Mouse (Mus musculus) hindbrain, embryonic 14.5 days (tissue): ENCODE measurements around the gene Tctex1d4. TPM values are rescaled to one million over a fixed set of nuclear protein-coding genes. Genes with fewer than 3 reads are reported as not detected.
A peak's percentile ranks its signal among the peaks of the same experiment; 100 is the strongest.

Experiments
- ATAC-seq: fragments of 200-750 bp; cut with Nextera tagmentation; 2 replicates; pipeline ENCODE4 v1.8.0; 2017; ENCODE audit warnings: moderate number of reproducible peaks, mild to moderate bottlenecking, moderate TSS enrichment, moderate library complexity; ENCODE audit not compliant: low FRiP score
- DNase-seq: peaks from one replicate; pipeline ENCODE4 v3.0.0-alpha.2; 2015; ENCODE audit warnings: low spot score
- H3K27ac ChIP-seq: fragments of 300-500 bp; sonication (generic); 2 replicates; pipeline ENCODE4 v1.5.1; 2014; ENCODE audit warnings: mild to moderate bottlenecking, moderate library complexity
- H3K27me3 ChIP-seq: fragments of 300-500 bp; sonication (generic); 2 replicates; pipeline ENCODE4 v1.6.1; 2014; ENCODE audit warnings: mild to moderate bottlenecking, low read length, mixed read lengths; ENCODE audit not compliant: control insufficient read depth, insufficient read depth
- H3K36me3 ChIP-seq: fragments of 300-500 bp; sonication (generic); replicated peaks from 2 replicates; pipeline ENCODE4 v1.6.1; 2014; ENCODE audit not compliant: control insufficient read depth, insufficient read depth
- H3K4me1 ChIP-seq: fragments of 300-500 bp; sonication (generic); replicated peaks from 2 replicates; pipeline ENCODE4 v1.6.1; 2014; ENCODE audit warnings: antibody characterized with exemption, low read length, mixed read lengths; ENCODE audit not compliant: control insufficient read depth, insufficient read depth
- H3K4me2 ChIP-seq: fragments of 300-500 bp; sonication (generic); replicated peaks from 2 replicates; pipeline ENCODE4 v1.6.1; 2014; ENCODE audit warnings: mild to moderate bottlenecking, moderate library complexity
- H3K4me3 ChIP-seq: fragments of 300-500 bp; sonication (generic); replicated peaks from 2 replicates; pipeline ENCODE4 v1.5.1; 2014; ENCODE audit warnings: mild to moderate bottlenecking, low read length
- H3K9ac ChIP-seq: fragments of 300-500 bp; sonication (generic); 2 replicates; pipeline ENCODE4 v1.6.1; 2014
- H3K9me3 ChIP-seq: fragments of 300-500 bp; sonication (generic); 2 replicates; pipeline ENCODE4 v1.6.1; 2016; ENCODE audit warnings: low read length; ENCODE audit not compliant: control insufficient read depth
- WGBS: fragments of 180-500 bp; shearing (Covaris S2); extraction: QIAGEN DNeasy Blood & Tissue Kit; methylation state at CpG from one replicate; pipeline ENCODE4 v1.1.7; 2014; 5-methylcytosine and 5-hydroxymethylcytosine counted together
- polyA plus RNA-seq: library from polyadenylated mRNA; unstranded; fragments of >200 nt; fragmentation: Nextera tagmentation; extraction: Ambion mirVana; gene quantifications from 2 replicates; pipeline ENCODE4 v1.2.1, GENCODE M21; 2014

The Tctex1d4 gene
- polyA plus RNA-seq, 1 experiment from 2014 or later: 1.6 TPM

DNA sequence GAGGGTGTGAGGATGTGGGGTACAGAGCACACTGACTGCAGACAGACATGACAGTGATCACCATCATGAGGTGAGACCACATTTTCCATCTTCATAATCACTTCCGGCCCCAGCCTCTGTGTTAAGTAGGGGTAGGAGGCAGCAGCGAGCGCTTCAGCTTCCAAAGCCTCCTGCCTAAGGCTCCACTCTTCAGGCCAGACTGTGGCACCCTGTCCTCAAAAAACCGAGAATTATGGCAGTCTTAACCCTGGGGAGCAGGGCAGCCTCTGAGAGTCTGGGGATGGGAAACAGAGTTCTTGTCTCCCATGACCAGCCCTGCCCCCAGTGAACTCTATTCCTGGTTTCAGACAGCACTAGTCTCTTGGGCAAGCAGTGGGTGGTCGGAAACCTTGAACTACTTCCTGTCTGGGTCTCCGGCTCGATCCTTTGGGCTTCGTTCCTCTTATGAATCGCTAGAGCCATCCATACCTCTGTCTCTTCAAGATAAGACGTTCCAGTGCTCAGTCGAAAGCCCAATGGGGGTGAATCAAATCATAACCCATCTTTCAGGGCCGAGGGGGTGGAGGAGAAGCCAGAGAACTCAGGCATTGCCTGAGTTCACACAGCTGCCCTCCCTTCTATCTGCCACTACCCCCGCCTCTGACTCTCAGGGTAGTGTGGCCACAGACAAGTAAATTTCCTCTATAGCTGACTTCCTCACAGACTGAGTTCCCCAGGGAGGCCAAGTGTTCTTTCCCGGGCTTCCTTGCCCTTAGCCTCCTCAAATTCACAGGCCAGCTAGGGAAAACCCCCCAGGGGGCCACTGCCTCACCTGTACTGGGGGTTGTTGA lies 1.9 kb upstream of the Tctex1d4 start:
- peaks cover 24% of the 10 kb centered on the region for H3K4me1 ChIP-seq
- H3K27ac ChIP-seq: peak overlapping the region; percentile 73
- H3K36me3 ChIP-seq: peaks cover 22% of the 10 kb centered on the region
- ATAC-seq (no peak), DNase-seq (no peak)
- no peak overlapping the region for H3K4me3 ChIP-seq
- H3K4me2 ChIP-seq: peak overlapping the region; percentile 20; the same call in 1 of the 2 replicates
- WGBS: 71% methylated on average over 14 of the region's 14 CpGs
- no peaks in the 10 kb centered on the region for H3K27me3 ChIP-seq
- no peaks in the 10 kb centered on the region for H3K9me3 ChIP-seq
- H3K9ac ChIP-seq: peak overlapping the region; percentile 45

DNA sequence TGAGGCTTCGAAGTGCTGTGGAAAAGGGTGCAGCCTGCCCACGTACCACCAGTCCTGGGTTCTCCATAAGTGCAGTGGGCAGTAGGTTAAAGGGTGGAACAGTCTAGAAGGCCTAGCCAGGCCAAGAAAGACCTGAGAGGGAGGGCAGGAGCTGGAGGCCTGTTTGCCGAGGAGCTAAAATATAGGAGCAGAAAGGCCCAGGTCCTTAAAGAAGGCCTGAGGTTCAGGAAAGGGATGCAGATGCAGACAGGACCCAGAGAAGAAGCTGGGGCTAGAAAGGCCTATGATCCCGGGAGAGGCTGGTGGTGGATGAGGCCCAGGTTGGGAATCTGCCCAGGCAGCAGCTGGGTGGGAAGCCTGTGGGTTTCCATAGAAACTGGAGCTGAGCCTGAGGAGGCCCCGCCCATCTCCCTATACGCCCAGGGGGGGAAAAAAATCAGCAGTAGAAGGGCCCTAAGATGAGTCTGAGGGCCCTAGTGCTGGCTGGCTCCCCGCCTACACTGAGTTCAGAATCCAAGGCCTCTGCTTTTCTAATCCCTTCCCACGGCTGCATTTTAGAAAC lies 1.2 kb upstream of the Tctex1d4 start, which contains the start of gene Btbd19:
TSS of gene Btbd19 (minus strand) at position 378 of the 562 bp plus-strand sequence.
- H3K27me3 ChIP-seq: no peaks in the 10 kb centered on the region
- H3K36me3 ChIP-seq: peaks cover 29% of the 10 kb centered on the region
- peak; percentile 22 for ATAC-seq
- no peaks in the 10 kb centered on the region for H3K9me3 ChIP-seq
- H3K4me2 ChIP-seq: peak within 1 kb of the TSS; percentile 20; the same call in 1 of the 2 replicates
- WGBS: 28% methylated on average over 8 of the region's 8 CpGs
- peaks cover 19% of the 10 kb centered on the region for H3K4me1 ChIP-seq
- no peak within 1 kb of the TSS for H3K4me3 ChIP-seq
- DNase-seq: peak; percentile 66
- peak within 1 kb of the TSS; percentile 73 for H3K27ac ChIP-seq
- H3K9ac ChIP-seq: peak within 1 kb of the TSS; percentile 45

DNA sequence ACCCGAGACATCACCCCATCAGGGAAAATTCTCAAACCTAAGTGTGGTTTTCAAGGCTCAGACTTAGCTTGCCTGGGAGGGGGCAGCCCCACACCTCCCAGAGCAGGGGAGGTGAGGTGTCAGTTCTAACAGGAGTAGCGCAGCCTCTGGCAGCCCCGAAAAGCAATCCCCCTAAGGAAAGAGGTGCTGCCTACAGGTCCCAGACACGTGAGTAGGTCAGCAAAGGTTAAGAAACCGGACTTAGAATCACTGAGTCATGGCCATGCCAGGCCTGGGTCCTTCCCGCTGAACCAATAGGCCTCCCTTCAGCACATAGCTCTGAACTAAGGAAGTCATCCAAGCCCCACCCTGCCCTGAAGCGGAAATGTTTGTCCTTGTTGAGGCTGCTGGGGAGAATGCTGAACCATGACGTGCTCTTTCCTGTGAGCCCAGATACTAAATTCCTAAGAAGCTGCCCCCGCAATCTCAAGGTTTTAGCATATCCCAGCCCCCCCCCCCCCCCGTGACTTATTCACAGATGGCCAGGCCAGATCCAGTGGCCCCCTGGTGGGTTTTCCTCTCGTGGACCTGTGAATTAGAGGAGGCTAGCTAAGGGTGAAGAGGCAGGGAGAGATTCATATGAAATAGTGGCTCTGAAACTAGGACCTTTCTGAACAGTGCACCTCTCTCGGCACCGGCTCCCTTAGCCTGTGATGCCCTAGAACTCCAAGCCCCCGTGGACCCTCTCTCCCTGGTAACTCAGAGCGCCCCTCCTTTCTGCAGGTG lies 502 bp upstream of the Tctex1d4 start:
- H3K27ac ChIP-seq: peak overlapping the region; percentile 73
- no peaks in the 10 kb centered on the region for H3K27me3 ChIP-seq
- 47% methylated on average over 15 of the region's 15 CpGs for WGBS
- H3K36me3 ChIP-seq: peaks cover 36% of the 10 kb centered on the region
- no peaks in the 10 kb centered on the region for H3K9me3 ChIP-seq
- DNase-seq (no peak), ATAC-seq (no peak)
- no peak overlapping the region for H3K4me2 ChIP-seq
- peak overlapping the region; percentile 45 for H3K9ac ChIP-seq
- H3K4me3 ChIP-seq: no peak overlapping the region
- H3K4me1 ChIP-seq: peaks cover 17% of the 10 kb centered on the region

DNA sequence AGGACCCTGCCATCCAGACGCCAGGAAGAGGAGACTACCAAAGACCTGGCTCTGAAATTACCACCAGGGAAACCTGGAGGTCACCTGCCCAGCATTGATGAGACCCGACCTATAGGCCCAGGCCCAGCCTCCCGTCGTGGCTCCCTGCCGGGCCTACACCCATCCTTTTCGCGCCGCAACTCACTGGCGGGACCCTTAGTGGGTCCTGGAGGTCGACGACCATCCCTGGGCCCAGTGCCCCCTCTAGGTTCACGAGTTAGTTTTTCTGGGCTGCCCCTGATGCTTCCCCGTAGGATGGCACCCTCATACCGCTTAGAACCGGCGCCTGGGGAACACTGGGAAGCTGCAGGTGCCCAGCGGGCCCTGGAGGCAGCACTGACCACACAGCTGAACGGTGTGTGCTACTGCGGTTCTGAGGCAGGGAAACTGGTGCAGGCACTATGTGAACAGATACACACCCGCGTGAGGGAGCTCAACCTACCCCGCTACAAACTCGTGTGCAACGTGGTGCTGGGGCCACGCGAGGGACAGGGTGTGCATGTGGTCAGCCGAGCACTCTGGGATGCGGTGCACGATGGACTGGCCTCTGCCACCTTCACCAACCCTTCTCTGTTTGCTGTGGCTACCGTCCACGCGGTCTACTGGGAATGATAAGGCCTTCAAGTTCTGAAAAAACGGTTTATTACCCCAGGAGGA lies 1.5 kb downstream of the Tctex1d4 start:
- ATAC-seq: no peak
- 92% methylated on average over 33 of the region's 33 CpGs for WGBS
- DNase-seq: no peak

DNA sequence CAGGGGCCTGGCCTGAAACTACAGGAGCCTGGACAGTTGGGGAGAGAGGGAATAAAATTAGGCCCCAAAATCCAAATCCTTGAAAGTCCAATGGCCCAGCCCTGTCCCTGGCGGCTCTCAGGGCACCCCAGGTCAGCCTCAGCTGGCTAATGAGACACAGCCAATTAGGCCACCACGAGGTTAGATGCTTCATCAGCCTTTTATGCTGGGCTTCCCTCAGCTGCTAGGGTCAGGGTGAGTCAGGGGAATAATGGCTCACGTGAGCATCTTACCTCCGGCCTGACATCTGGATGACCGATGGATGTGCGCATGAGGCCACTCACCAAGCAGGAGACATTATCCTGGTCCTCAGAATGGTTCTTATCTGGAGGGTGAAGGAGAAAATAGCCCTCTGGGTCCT lies 4.2 kb downstream of the Tctex1d4 start:
- Histone ChIP-seq H3K27me3 (no peaks in the 10 kb centered on the region), H3K9me3 (no peaks in the 10 kb centered on the region), H3K9ac (no peak overlapping the region; the same call in 1 of the 2 replicates), H3K36me3 (peaks cover 37% of the 10 kb centered on the region), H3K4me2 (no peak overlapping the region), H3K4me3 (no peak overlapping the region), H3K4me1 (peaks cover 21% of the 10 kb centered on the region), H3K27ac (no peak overlapping the region)
- WGBS: 29% methylated on average over 6 of the region's 6 CpGs
- DNase-seq (no peak), ATAC-seq (no peak)

More for the DNA sequence above, 1.5 kb downstream of the Tctex1d4 start:
- no peak overlapping the region for H3K4me3 ChIP-seq
- no peak overlapping the region for H3K27ac ChIP-seq
- H3K4me2 ChIP-seq: no peak overlapping the region
- peaks cover 28% of the 10 kb centered on the region for H3K4me1 ChIP-seq
- no peak overlapping the region for H3K9ac ChIP-seq
- peaks cover 37% of the 10 kb centered on the region for H3K36me3 ChIP-seq
- H3K27me3 ChIP-seq: no peaks in the 10 kb centered on the region
- H3K9me3 ChIP-seq: no peaks in the 10 kb centered on the region

DNA sequence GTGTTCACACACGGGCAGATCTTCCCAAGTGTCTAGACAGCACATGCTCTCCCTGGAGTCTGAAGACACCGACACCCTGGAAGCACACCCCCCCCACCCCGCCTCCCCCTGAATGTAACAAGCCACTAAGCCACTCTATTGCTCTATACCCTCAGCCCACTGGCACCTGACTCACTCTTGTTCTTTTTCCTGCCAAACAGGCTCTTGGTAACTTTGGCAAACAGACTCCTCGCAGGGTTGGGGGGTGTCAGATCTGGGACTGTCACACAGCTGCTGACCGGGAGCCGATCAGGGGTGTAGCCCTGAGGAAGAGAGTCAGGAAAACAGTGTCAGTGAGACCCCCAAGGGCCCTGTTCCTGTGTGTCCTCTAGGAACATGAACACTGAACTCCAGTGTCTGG lies 4.6 kb downstream of the Tctex1d4 start:
- Histone ChIP-seq H3K36me3 (peaks cover 37% of the 10 kb centered on the region), H3K9me3 (no peaks in the 10 kb centered on the region), H3K4me1 (peaks cover 19% of the 10 kb centered on the region), H3K27ac (no peak overlapping the region), H3K4me3 (no peak overlapping the region), H3K9ac (no peak overlapping the region), H3K27me3 (no peaks in the 10 kb centered on the region), H3K4me2 (peak overlapping the region; percentile 85; the same call in 1 of the 2 replicates)
- WGBS: 49% methylated on average over 6 of the region's 6 CpGs
- ATAC-seq (no peak), DNase-seq (no peak)

DNA sequence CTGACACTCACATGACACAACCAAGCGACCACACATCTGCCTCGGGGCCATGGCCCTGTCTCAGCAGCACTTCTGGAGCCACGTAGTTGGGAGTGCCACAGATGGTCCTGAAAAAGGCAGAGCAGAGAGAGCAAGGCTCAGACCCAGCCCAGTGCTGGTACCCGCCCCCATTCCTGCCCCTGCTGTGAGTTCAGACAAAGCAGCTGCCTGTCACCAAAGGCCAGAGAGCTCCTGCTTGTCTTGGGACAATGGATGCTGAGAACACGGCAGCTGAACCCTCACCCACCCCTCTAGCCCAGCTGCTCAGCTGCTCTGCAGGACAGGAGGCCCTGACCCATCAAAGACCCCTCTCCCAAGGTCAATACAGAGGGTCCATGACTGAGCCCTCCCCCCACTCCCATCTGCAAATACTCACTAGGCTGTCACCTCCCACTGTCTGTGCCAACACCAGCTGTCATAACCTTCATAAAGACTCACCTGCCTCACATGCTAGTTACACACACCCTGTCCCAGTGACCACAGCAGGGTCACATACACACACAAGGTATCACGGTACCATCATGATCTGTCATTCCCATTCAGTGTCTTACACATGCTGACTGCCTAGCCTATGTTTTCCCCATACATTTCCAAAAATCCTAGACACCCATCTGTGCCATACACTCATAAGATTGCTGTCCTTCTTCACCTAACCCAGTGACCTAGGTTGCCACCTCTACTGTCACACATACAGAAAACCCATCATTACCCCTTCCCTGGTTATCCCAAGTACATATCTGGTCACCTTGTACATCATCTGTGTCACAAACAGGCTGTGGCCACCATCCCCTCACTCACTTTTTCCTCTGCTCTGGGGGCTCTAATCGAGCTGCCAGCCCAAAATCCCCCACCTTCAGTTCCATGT lies 5.5 kb downstream of the Tctex1d4 start:
- H3K9me3 ChIP-seq: no peaks in the 10 kb centered on the region
- no peak for ATAC-seq

DNA sequence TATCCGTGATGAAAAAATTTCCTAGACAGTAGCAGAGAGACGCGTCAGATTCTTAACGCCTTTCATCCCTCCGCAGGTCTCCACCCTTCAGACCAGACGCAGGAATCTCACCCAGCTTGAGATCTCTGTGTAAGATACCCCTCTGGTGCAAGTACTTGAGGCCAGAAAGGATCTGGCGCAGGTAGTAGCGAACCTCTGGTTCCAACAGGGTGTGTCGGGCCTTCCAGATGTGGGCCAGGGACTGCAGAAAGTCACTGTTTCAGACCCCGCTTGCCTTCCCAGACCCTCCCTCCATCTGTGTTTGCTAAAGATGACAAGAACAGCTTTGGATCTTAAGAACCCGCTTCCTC lies 6.2 kb downstream of the Tctex1d4 start:
- Histone ChIP-seq H3K9ac (peak overlapping the region; percentile 87), H3K27me3 (no peaks in the 10 kb centered on the region), H3K4me3 (peak overlapping the region; percentile 89), H3K36me3 (peaks cover 35% of the 10 kb centered on the region), H3K4me1 (peaks cover 19% of the 10 kb centered on the region), H3K4me2 (peak overlapping the region; percentile 85), H3K9me3 (no peaks in the 10 kb centered on the region), H3K27ac (no peak overlapping the region)
- ATAC-seq: no peak
- no peak for DNase-seq
- WGBS: 4% methylated on average over 11 of the region's 11 CpGs

More for the DNA sequence above, 5.5 kb downstream of the Tctex1d4 start:
- peaks cover 19% of the 10 kb centered on the region for H3K4me1 ChIP-seq
- H3K27me3 ChIP-seq: no peaks in the 10 kb centered on the region
- 0 out of 2 replicates have a peak overlapping the region, but pooled peaks have one; percentile 0 for H3K27ac ChIP-seq
- H3K36me3 ChIP-seq: peaks cover 37% of the 10 kb centered on the region
- peak overlapping the region; percentile 87 for H3K9ac ChIP-seq
- peak overlapping the region; percentile 89 for H3K4me3 ChIP-seq
- peak overlapping the region; percentile 85 for H3K4me2 ChIP-seq
- DNase-seq: no peak
- WGBS: 5% methylated on average over 7 of the region's 7 CpGs
